Mouse (Mus musculus): ENCODE data around the gene Stard7. TPM values are rescaled to one million over a fixed set of nuclear protein-coding genes. Genes with fewer than 3 reads are reported as not detected.

The Stard7 gene
- polyA plus RNA-seq, 1 experiment, result 45.7 TPM

DNA sequence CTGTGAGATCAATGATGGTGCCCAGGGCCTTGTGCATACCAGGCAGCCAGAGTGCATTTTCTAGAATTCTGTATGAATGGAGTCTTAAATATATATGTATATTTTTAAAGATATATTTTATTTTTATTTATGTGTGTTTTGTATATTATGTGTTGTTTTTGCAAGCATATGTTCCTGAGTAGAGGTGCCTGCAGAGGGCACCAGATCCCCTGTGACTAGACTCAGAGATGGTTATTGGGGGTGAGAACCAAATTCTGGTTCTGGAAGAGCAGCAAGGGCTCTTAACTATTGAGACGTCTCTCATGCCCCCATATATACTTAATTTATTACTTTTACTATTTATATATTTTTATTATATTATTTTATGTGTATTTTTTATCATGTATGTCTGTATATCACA is 41.2 kb downstream of the Stard7 start:
- no peaks in the 10 kb centered on the region for H3K4me1 ChIP-seq (ENCODE audit: control insufficient read depth, insufficient read depth, low read length)
- no peaks in the 10 kb centered on the region for H3K36me3 ChIP-seq (ENCODE audit: control insufficient read depth, insufficient read depth, low read length, poor library complexity, severe bottlenecking)
- no peak overlapping the region for H3K9ac ChIP-seq (ENCODE audit: low read depth, poor library complexity, severe bottlenecking)
- TF ChIP-seq CTCF (IDR thresholded peaks at IDR 0.05; ENCODE audit: low read depth, low read length) (no peak), POLR2A (IDR thresholded peaks at IDR 0.05; ENCODE audit: insufficient read depth, low read length) (no peak)
- no peak overlapping the region for H3K27ac ChIP-seq (ENCODE audit: insufficient read depth, low read length)
- no peak overlapping the region for H3K4me3 ChIP-seq (ENCODE audit: low read depth, low read length)
- no peaks in the 10 kb centered on the region for H3K27me3 ChIP-seq (ENCODE audit: control insufficient read depth, insufficient read depth, low read length, poor library complexity, severe bottlenecking)
- no peaks in the 10 kb centered on the region for H3K9me3 ChIP-seq (replicated peaks; ENCODE audit: control insufficient read depth, insufficient read depth, low read length, poor library complexity, severe bottlenecking)

DNA sequence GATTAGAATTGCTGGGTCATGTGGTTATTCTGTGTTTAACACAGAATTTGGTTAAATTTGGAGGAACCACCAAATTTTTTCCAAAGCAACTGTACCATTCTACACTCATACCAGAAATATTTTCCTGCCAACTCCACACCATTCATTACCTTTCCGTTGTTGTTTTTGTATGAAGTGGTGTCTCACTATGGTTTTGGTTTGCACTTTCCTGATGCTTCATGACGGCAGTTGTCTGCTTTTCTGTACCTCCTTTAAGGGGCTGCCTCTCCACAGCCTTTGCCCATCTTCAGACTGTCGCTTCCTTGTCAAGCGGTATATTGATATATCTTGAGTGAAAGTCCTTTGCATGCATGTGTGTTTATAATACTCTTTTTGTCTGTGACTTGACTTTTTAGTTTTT is 42.8 kb downstream of the Stard7 start:
- H3K9ac ChIP-seq (ENCODE audit: low read depth, poor library complexity, severe bottlenecking), result no peak overlapping the region
- no peak overlapping the region for H3K4me3 ChIP-seq (ENCODE audit: low read depth, low read length)
- no peak overlapping the region for H3K27ac ChIP-seq (ENCODE audit: insufficient read depth, low read length)
- no peaks in the 10 kb centered on the region for H3K27me3 ChIP-seq (ENCODE audit: control insufficient read depth, insufficient read depth, low read length, poor library complexity, severe bottlenecking)
- H3K36me3 ChIP-seq (ENCODE audit: control insufficient read depth, insufficient read depth, low read length, poor library complexity, severe bottlenecking), result no peaks in the 10 kb centered on the region
- no peaks in the 10 kb centered on the region for H3K4me1 ChIP-seq (ENCODE audit: control insufficient read depth, insufficient read depth, low read length)
- TF ChIP-seq POLR2A (IDR thresholded peaks at IDR 0.05; ENCODE audit: insufficient read depth, low read length), result no peak
- no peak for TF ChIP-seq EP300 (IDR thresholded peaks at IDR 0.05; ENCODE audit: insufficient read depth, low read depth, low read length)
- TF ChIP-seq CTCF (IDR thresholded peaks at IDR 0.05; ENCODE audit: low read depth, low read length), result no peak
- H3K9me3 ChIP-seq (replicated peaks; ENCODE audit: control insufficient read depth, insufficient read depth, low read length, poor library complexity, severe bottlenecking), result no peaks in the 10 kb centered on the region

DNA sequence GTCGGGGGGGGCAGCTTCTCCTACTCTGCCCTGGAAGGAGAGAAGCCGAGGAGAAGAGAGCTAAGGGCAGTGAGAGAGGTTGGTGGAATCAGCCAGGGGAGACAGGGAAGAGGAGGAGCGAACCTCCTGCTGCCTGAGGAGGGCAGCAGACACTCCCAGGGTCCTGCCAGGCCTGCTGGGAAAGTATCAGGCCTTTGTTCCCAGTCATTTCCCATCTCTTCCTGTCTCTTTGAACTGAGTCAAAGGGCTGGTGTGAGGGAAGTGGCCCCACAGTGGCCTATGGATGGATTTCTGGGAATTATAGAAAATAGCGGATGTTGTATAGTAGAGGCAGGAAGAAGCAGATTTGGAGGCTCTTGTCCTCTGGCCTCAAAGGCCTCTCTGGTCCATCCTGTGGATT is 43.9 kb downstream of the Stard7 start:
- no peaks in the 10 kb centered on the region for H3K27me3 ChIP-seq (ENCODE audit: control insufficient read depth, insufficient read depth, low read length, poor library complexity, severe bottlenecking)
- no peak for TF ChIP-seq POLR2A (IDR thresholded peaks at IDR 0.05; ENCODE audit: insufficient read depth, low read length)
- TF ChIP-seq EP300 (IDR thresholded peaks at IDR 0.05; ENCODE audit: insufficient read depth, low read depth, low read length), result no peak
- TF ChIP-seq CTCF (IDR thresholded peaks at IDR 0.05; ENCODE audit: low read depth, low read length), result peak; percentile 40
- no peaks in the 10 kb centered on the region for H3K9me3 ChIP-seq (replicated peaks; ENCODE audit: control insufficient read depth, insufficient read depth, low read length, poor library complexity, severe bottlenecking)
- no peaks in the 10 kb centered on the region for H3K36me3 ChIP-seq (ENCODE audit: control insufficient read depth, insufficient read depth, low read length, poor library complexity, severe bottlenecking)
- H3K9ac ChIP-seq (ENCODE audit: low read depth, poor library complexity, severe bottlenecking), result no peak overlapping the region
- no peak overlapping the region for H3K4me3 ChIP-seq (ENCODE audit: low read depth, low read length)
- H3K27ac ChIP-seq (ENCODE audit: insufficient read depth, low read length), result no peak overlapping the region
- no peaks in the 10 kb centered on the region for H3K4me1 ChIP-seq (ENCODE audit: control insufficient read depth, insufficient read depth, low read length)

DNA sequence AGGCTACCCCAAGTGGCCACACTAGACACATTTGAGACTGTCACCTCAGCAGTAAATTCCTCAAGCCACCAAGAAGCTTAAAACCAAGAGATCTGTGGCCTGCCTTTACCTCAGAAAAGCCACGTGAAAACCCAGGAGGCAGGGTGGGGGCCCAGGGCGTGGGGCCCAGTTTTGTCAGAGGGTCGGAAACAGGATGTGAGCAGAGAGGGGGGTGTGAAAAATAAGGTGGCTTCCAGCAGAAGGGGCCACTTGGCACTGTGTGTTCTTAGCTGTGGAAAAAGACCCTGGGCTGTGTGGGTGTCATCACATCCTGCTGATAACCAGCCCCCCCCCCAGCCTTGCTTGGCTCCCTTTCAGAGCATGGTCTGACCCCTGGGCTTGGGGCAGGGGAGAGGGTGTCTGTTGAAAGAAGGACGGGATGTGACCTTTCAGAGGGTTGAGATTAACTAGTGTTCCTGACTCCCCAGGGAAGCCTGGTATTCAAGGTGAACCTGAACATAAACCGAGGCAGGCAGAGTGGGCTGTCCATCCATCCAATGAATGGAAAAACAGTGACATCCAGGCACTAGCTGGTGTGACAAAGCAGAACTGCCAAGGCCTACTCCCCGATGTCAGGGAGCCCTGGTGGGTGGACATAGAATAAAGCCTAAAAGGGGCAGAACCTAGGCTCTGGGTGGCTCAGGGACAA is 44.6 kb downstream of the Stard7 start:
- Histone ChIP-seq H3K4me1 (ENCODE audit: control insufficient read depth, insufficient read depth, low read length) (no peaks in the 10 kb centered on the region), H3K27ac (ENCODE audit: insufficient read depth, low read length) (no peak overlapping the region), H3K9ac (ENCODE audit: low read depth, poor library complexity, severe bottlenecking) (no peak overlapping the region)

DNA sequence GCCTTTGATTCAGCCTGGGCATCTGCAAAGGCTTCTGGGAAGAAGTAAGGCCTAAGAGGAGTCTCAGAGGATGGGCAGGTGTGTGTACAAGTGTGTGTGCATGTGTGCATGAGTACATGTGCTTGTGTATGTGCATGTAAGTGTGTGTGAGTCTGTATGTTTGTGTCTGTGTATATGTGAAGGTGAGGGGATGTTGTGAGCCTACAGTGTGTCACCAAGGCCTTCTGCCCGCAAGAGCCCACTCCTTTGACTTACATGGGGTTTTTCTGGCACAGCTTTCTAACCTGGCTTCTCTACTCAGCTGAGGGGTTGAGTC is 45.1 kb downstream of the Stard7 start:
- Histone ChIP-seq H3K9me3 (replicated peaks; ENCODE audit: control insufficient read depth, insufficient read depth, low read length, poor library complexity, severe bottlenecking) (no peaks in the 10 kb centered on the region), H3K4me1 (ENCODE audit: control insufficient read depth, insufficient read depth, low read length) (no peaks in the 10 kb centered on the region), H3K4me3 (ENCODE audit: low read depth, low read length) (no peak overlapping the region), H3K27ac (ENCODE audit: insufficient read depth, low read length) (no peak overlapping the region), H3K9ac (ENCODE audit: low read depth, poor library complexity, severe bottlenecking) (no peak overlapping the region), H3K36me3 (ENCODE audit: control insufficient read depth, insufficient read depth, low read length, poor library complexity, severe bottlenecking) (no peaks in the 10 kb centered on the region), H3K27me3 (ENCODE audit: control insufficient read depth, insufficient read depth, low read length, poor library complexity, severe bottlenecking) (no peaks in the 10 kb centered on the region)
- TF ChIP-seq EP300 (IDR thresholded peaks at IDR 0.05; ENCODE audit: insufficient read depth, low read depth, low read length) (no peak), POLR2A (IDR thresholded peaks at IDR 0.05; ENCODE audit: insufficient read depth, low read length) (no peak), CTCF (IDR thresholded peaks at IDR 0.05; ENCODE audit: low read depth, low read length) (no peak)

More for the DNA sequence above, 44.6 kb downstream of the Stard7 start:
- no peak overlapping the region for H3K4me3 ChIP-seq (ENCODE audit: low read depth, low read length)
- no peaks in the 10 kb centered on the region for H3K36me3 ChIP-seq (ENCODE audit: control insufficient read depth, insufficient read depth, low read length, poor library complexity, severe bottlenecking)
- no peaks in the 10 kb centered on the region for H3K27me3 ChIP-seq (ENCODE audit: control insufficient read depth, insufficient read depth, low read length, poor library complexity, severe bottlenecking)
- no peaks in the 10 kb centered on the region for H3K9me3 ChIP-seq (replicated peaks; ENCODE audit: control insufficient read depth, insufficient read depth, low read length, poor library complexity, severe bottlenecking)
- TF ChIP-seq EP300 (IDR thresholded peaks at IDR 0.05; ENCODE audit: insufficient read depth, low read depth, low read length) (no peak), POLR2A (IDR thresholded peaks at IDR 0.05; ENCODE audit: insufficient read depth, low read length) (no peak), CTCF (IDR thresholded peaks at IDR 0.05; ENCODE audit: low read depth, low read length) (no peak)

DNA sequence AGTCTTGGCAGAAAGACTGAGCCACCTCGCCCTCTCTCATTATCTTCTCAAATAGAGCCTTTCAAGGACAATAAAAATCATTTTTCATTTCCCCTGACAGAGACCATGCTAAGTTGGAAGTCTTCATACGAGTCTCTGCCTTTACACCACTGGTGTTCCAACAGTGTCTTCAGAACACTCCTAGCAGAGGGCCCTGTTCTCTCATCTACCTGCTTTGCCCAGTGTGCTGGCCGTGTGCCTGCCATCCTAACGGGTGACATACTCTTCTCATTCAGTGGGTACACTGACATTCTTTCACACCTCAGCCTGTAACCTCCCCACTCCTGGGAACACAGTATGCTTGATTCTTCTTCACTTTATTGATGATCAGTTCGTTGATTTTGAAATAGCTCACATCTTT is 46.4 kb downstream of the Stard7 start:
- no peaks in the 10 kb centered on the region for H3K36me3 ChIP-seq (ENCODE audit: control insufficient read depth, insufficient read depth, low read length, poor library complexity, severe bottlenecking)
- H3K4me1 ChIP-seq (ENCODE audit: control insufficient read depth, insufficient read depth, low read length), result no peaks in the 10 kb centered on the region
- H3K4me3 ChIP-seq (ENCODE audit: low read depth, low read length), result no peak overlapping the region
- H3K9ac ChIP-seq (ENCODE audit: low read depth, poor library complexity, severe bottlenecking), result no peak overlapping the region
- no peaks in the 10 kb centered on the region for H3K9me3 ChIP-seq (replicated peaks; ENCODE audit: control insufficient read depth, insufficient read depth, low read length, poor library complexity, severe bottlenecking)
- TF ChIP-seq EP300 (IDR thresholded peaks at IDR 0.05; ENCODE audit: insufficient read depth, low read depth, low read length) (no peak), POLR2A (IDR thresholded peaks at IDR 0.05; ENCODE audit: insufficient read depth, low read length) (no peak), CTCF (IDR thresholded peaks at IDR 0.05; ENCODE audit: low read depth, low read length) (no peak)
- H3K27ac ChIP-seq (ENCODE audit: insufficient read depth, low read length), result no peak overlapping the region
- H3K27me3 ChIP-seq (ENCODE audit: control insufficient read depth, insufficient read depth, low read length, poor library complexity, severe bottlenecking), result no peaks in the 10 kb centered on the region
